In genomic region chr7:25685926-25686470, GRCm38 (mm10) we compare ENCODE assay signal across 8 mouse cellular contexts. TPM values are rescaled to one million over a fixed set of nuclear protein-coding genes. Genes with fewer than 3 reads are reported as not detected.
DNase-seq lines count a peak whose midpoint lies in the region; ATAC-seq and TF ChIP-seq lines count a peak whose summit lies in the region.

No protein-coding gene starts in this region.

- 75% methylated on average over 21 of the region's 21 CpGs for WGBS in lung, postnatal 0 days
- 68% methylated on average over 21 of the region's 21 CpGs for WGBS in hindbrain, embryonic 13.5 days

- H3K27ac ChIP-seq in lung, postnatal 0 days (ENCODE audit: low read length): 0 out of 2 replicates have a peak overlapping the region, but pooled peaks have one; percentile 92
- H3K27ac ChIP-seq in hindbrain, embryonic 13.5 days: no peak overlapping the region

- H3K79me2 ChIP-seq in myocyte (ENCODE audit: control insufficient read depth, insufficient read depth): peaks cover 33% of the 10 kb centered on the region

- H3K9me3 ChIP-seq in erythroblast, embryonic 14.5 days (ENCODE audit: control insufficient read depth, low read length): no peaks in the 10 kb centered on the region
- H3K9me3 ChIP-seq in lung, postnatal 0 days (ENCODE audit: low read length): no peaks in the 10 kb centered on the region
- no peaks in the 10 kb centered on the region for H3K9me3 ChIP-seq in hindbrain, embryonic 13.5 days

- no peak overlapping the region for H3ac ChIP-seq in myocyte (ENCODE audit: control insufficient read depth, insufficient read length)

- no peak overlapping the region for H3K9ac ChIP-seq in lung, postnatal 0 days (replicated peaks; ENCODE audit: low read depth)
- H3K9ac ChIP-seq in hindbrain, embryonic 13.5 days: peak overlapping the region; percentile 68; the same call in 1 of the 2 replicates

- no peaks in the 10 kb centered on the region; the same call in 1 of the 2 replicates for H3K27me3 ChIP-seq in erythroblast, embryonic 14.5 days (ENCODE audit: control insufficient read depth)
- H3K27me3 ChIP-seq in lung, postnatal 0 days (replicated peaks; ENCODE audit: insufficient read depth, low read length): no peaks in the 10 kb centered on the region
- peaks cover 66% of the 10 kb centered on the region for H3K27me3 ChIP-seq in hindbrain, embryonic 13.5 days
- no peaks in the 10 kb centered on the region for H3K27me3 ChIP-seq in myocyte (ENCODE audit: control insufficient read depth, insufficient read depth, insufficient read length)

- TF ChIP-seq CTCF in lung, postnatal 0 days (IDR thresholded peaks at IDR 0.05): no peak

- ATAC-seq in erythroblast, adult 5-6 weeks (replicated peaks; ENCODE audit: low FRiP score, poor library complexity, severe bottlenecking): no peak
- ATAC-seq in lung, postnatal 0 days: no peak
- no peak for ATAC-seq in hindbrain, embryonic 13.5 days (ENCODE audit: low FRiP score)
- ATAC-seq in monocyte, adult 5-6 weeks (replicated peaks; ENCODE audit: insufficient number of reproducible peaks, low FRiP score, low TSS enrichment, poor library complexity, severe bottlenecking): no peak

- DNase-seq in lung, postnatal 0 days (ENCODE audit: low spot score): no peak
- DNase-seq in lung, adult 18-20 months: no peak
- DNase-seq in right cerebral cortex, adult 2 months (ENCODE audit: low spot score in 2 of 2): no peak

- peak overlapping the region; percentile 84 for H3K4me3 ChIP-seq in erythroblast, embryonic 14.5 days (replicated peaks)
- peak overlapping the region; percentile 85 for H3K4me3 ChIP-seq in lung, postnatal 0 days (ENCODE audit: low read depth, low read length)
- no peak overlapping the region for H3K4me3 ChIP-seq in hindbrain, embryonic 13.5 days
- peak overlapping the region; percentile 90 for H3K4me3 ChIP-seq in myocyte

- no peak for TF ChIP-seq EP300 in lung, postnatal 0 days (IDR thresholded peaks at IDR 0.05)

- no peak for TF ChIP-seq POLR2A in myocyte (IDR thresholded peaks at IDR 0.05; ENCODE audit: insufficient read length, low read depth)

- H3K4me1 ChIP-seq in erythroblast, embryonic 14.5 days (ENCODE audit: control insufficient read depth): peaks cover 95% of the 10 kb centered on the region
- H3K4me1 ChIP-seq in lung, postnatal 0 days (ENCODE audit: insufficient read depth, low read depth, low read length): peaks cover 12% of the 10 kb centered on the region
- peaks cover 44% of the 10 kb centered on the region for H3K4me1 ChIP-seq in hindbrain, embryonic 13.5 days (replicated peaks)

- peaks cover 51% of the 10 kb centered on the region for H3K36me3 ChIP-seq in erythroblast, embryonic 14.5 days (ENCODE audit: control insufficient read depth)
- H3K36me3 ChIP-seq in lung, postnatal 0 days (ENCODE audit: insufficient read depth, low read length): no peaks in the 10 kb centered on the region
- peaks cover 6% of the 10 kb centered on the region; the same call in 1 of the 2 replicates for H3K36me3 ChIP-seq in hindbrain, embryonic 13.5 days
- no peaks in the 10 kb centered on the region for H3K36me3 ChIP-seq in myocyte (ENCODE audit: control insufficient read depth, insufficient read depth)

- peak overlapping the region; percentile 98 for H3K4me2 ChIP-seq in lung, postnatal 0 days (replicated peaks; ENCODE audit: low read depth, low read length)
- H3K4me2 ChIP-seq in hindbrain, embryonic 13.5 days: peak overlapping the region; percentile 59; the same call in 1 of the 2 replicates
- H3K4me2 ChIP-seq in myocyte (ENCODE audit: low read depth): peak overlapping the region; percentile 62

TF ChIP-seq in myocyte, 11 proteins besides CTCF, POLR2A, EP300 and RAD21:
- no peak for TF ChIP-seq MAX (IDR thresholded peaks at IDR 0.05; ENCODE audit: low read depth)
- TF ChIP-seq SRF (IDR thresholded peaks at IDR 0.05; ENCODE audit: control insufficient read depth, insufficient read length, low read depth): no peak
- no peak for TF ChIP-seq MYOG (IDR thresholded peaks at IDR 0.05; ENCODE audit: control insufficient read depth in 1 of 3, insufficient read depth in 1 of 3, insufficient read length in 2 of 3, low read depth in 2 of 3)
- TF ChIP-seq POLR2AphosphoS2 (IDR thresholded peaks at IDR 0.05; ENCODE audit: insufficient read length, low read depth): no peak

RNA-seq across cellular contexts. Expression of gene Tgfb1, which starts 0.8 kb away (rescaled TPM):
- polyA plus RNA-seq in erythroblast, embryonic 14.5 days (2012): 21.9 and 23.6 TPM in 2 replicates
- 64.9 and 68.1 TPM in 2 replicates for total RNA-seq in erythroblast, adult 5-6 weeks (2015; ENCODE audit: low replicate concordance)
- 11.2 and 12.0 TPM in 2 replicates for total RNA-seq in erythroblast, adult 5-6 weeks (2017; ENCODE audit: low replicate concordance)
- 6.6 and 9.0 TPM in 2 replicates for polyA plus RNA-seq in lung, postnatal 0 days (2015; fragmentation: Nextera tagmentation; extraction: Ambion mirVana)
- polyA plus RNA-seq in hindbrain, embryonic 13.5 days (2015; fragmentation: Nextera tagmentation; extraction: Ambion mirVana): 0.85 and 1.2 TPM in 2 replicates
- polyA plus RNA-seq in myocyte (2012; fragmentation: generic; extraction: Trizol): 78.2 TPM
- 59.4 to 115 TPM (median 71.4 TPM) in 3 replicates for total RNA-seq in monocyte, adult 5-6 weeks (2017)

RNA-seq across cellular contexts. Expression of gene B9d2, which starts 5.4 kb away (rescaled TPM):
- 4.8 and 8.3 TPM in 2 replicates for polyA plus RNA-seq in erythroblast, embryonic 14.5 days (2012)
- 7.5 and 8.1 TPM in 2 replicates for total RNA-seq in erythroblast, adult 5-6 weeks (2015; ENCODE audit: low replicate concordance)
- total RNA-seq in erythroblast, adult 5-6 weeks (2017; ENCODE audit: low replicate concordance): 0.60 and 5.6 TPM in 2 replicates
- 28.6 and 28.8 TPM in 2 replicates for polyA plus RNA-seq in lung, postnatal 0 days (2015; fragmentation: Nextera tagmentation; extraction: Ambion mirVana)
- polyA plus RNA-seq in hindbrain, embryonic 13.5 days (2015; fragmentation: Nextera tagmentation; extraction: Ambion mirVana): 40.0 and 41.5 TPM in 2 replicates
- polyA plus RNA-seq in myocyte (2012; fragmentation: generic; extraction: Trizol): 40.7 TPM
- 29.3 to 50.4 TPM (median 44.2 TPM) in 3 replicates for total RNA-seq in monocyte, adult 5-6 weeks (2017)

RNA-seq across cellular contexts. Expression of gene Tmem91, which starts 11.0 kb away (rescaled TPM):
- polyA plus RNA-seq in erythroblast, embryonic 14.5 days (2012): 0.01 and 0.11 TPM in 2 replicates
- total RNA-seq in erythroblast, adult 5-6 weeks (2015; ENCODE audit: low replicate concordance): 0.96 TPM in 1 of 2 replicates, not detected in the other
- 0.09 TPM in 1 of 2 replicates, not detected in the other for total RNA-seq in erythroblast, adult 5-6 weeks (2017; ENCODE audit: low replicate concordance)
- polyA plus RNA-seq in lung, postnatal 0 days (2015; fragmentation: Nextera tagmentation; extraction: Ambion mirVana): 1.2 and 2.0 TPM in 2 replicates
- polyA plus RNA-seq in hindbrain, embryonic 13.5 days (2015; fragmentation: Nextera tagmentation; extraction: Ambion mirVana): 15.6 and 16.3 TPM in 2 replicates
- 0.40 TPM for polyA plus RNA-seq in myocyte (2012; fragmentation: generic; extraction: Trizol)
- 0.29 to 1.2 TPM (median 0.96 TPM) in 3 replicates for total RNA-seq in monocyte, adult 5-6 weeks (2017)

RNA-seq across cellular contexts. Expression of gene Exosc5, which starts 27.0 kb away (rescaled TPM):
- polyA plus RNA-seq in erythroblast, embryonic 14.5 days (2012): 11.8 and 15.6 TPM in 2 replicates
- total RNA-seq in erythroblast, adult 5-6 weeks (2015; ENCODE audit: low replicate concordance): 5.4 and 13.8 TPM in 2 replicates
- total RNA-seq in erythroblast, adult 5-6 weeks (2017; ENCODE audit: low replicate concordance): 3.6 and 10.1 TPM in 2 replicates
- polyA plus RNA-seq in lung, postnatal 0 days (2015; fragmentation: Nextera tagmentation; extraction: Ambion mirVana): 46.7 and 49.7 TPM in 2 replicates
- polyA plus RNA-seq in hindbrain, embryonic 13.5 days (2015; fragmentation: Nextera tagmentation; extraction: Ambion mirVana): 44.7 and 47.1 TPM in 2 replicates
- 43.5 TPM for polyA plus RNA-seq in myocyte (2012; fragmentation: generic; extraction: Trizol)
- total RNA-seq in monocyte, adult 5-6 weeks (2017): 20.9 to 26.6 TPM (median 23.0 TPM) in 3 replicates

RNA-seq across cellular contexts. Expression of gene Bckdha, which starts 27.2 kb away (rescaled TPM):
- polyA plus RNA-seq in erythroblast, embryonic 14.5 days (2012): 2.4 and 3.2 TPM in 2 replicates
- 2.5 and 17.9 TPM in 2 replicates for total RNA-seq in erythroblast, adult 5-6 weeks (2015; ENCODE audit: low replicate concordance)
- 4.3 and 5.2 TPM in 2 replicates for total RNA-seq in erythroblast, adult 5-6 weeks (2017; ENCODE audit: low replicate concordance)
- polyA plus RNA-seq in lung, postnatal 0 days (2015; fragmentation: Nextera tagmentation; extraction: Ambion mirVana): 61.8 and 71.7 TPM in 2 replicates
- polyA plus RNA-seq in hindbrain, embryonic 13.5 days (2015; fragmentation: Nextera tagmentation; extraction: Ambion mirVana): 46.3 and 49.2 TPM in 2 replicates
- polyA plus RNA-seq in myocyte (2012; fragmentation: generic; extraction: Trizol): 54.9 TPM
- 21.4 to 28.0 TPM (median 26.7 TPM) in 3 replicates for total RNA-seq in monocyte, adult 5-6 weeks (2017)
